Mouse (Mus musculus) layer of hippocampus, postnatal 14 days (tissue): Measurements from ENCODE around the gene Nr1h2. TPM values are rescaled to one million over a fixed set of nuclear protein-coding genes. Genes with fewer than 3 reads are reported as not detected.
A peak's percentile ranks its signal among the peaks of the same experiment; 100 is the strongest.

Experiments
- DNase-seq, 2 experiments: peaks; one replicate each; pipeline ENCODE4 v3.0.0; 2021 to 2022; ENCODE audit warnings: low spot score in 2 of 2, mixed read lengths in 1 of 2
- microRNA-seq, 2 experiments: library from miRNA; unstranded; fragments of <30 nt; microRNA quantifications; one replicate each; pipeline ENCODE4 v1.2.0; 2021
- total RNA-seq, 2 experiments: library from RNA; stranded (reverse); gene quantifications; 2 replicates each; pipeline ENCODE4 v1.2.3; 2021

Nr1h2 gene
- total RNA-seq, 2 experiments from 2014 or later, result 58.7 to 63.2 TPM

- DNase-seq, result no peak
Measured at GRCm38 (mm10) chr7:44531207-44531606, 22.5 kb downstream of the Nr1h2 start.

GRCm38 (mm10) chr7:44530507-44530906 is 23.2 kb downstream of the Nr1h2 start:
- no peak for DNase-seq

- DNase-seq, result no peak
Measured at GRCm38 (mm10) chr7:44529518-44529917, 24.2 kb downstream of the Nr1h2 start.

GRCm38 (mm10) chr7:44527483-44528398 is 26.0 kb downstream of the Nr1h2 start:
- DNase-seq, result peak; percentile 52 to 54

- no peak for DNase-seq
Measured at GRCm38 (mm10) chr7:44526414-44527154, 27.2 kb downstream of the Nr1h2 start.

GRCm38 (mm10) chr7:44525126-44525832 is 28.5 kb downstream of the Nr1h2 start:
- peak; percentile 19 to 55 for DNase-seq

- no peak for DNase-seq
Measured at GRCm38 (mm10) chr7:44524502-44524901, 29.2 kb downstream of the Nr1h2 start, which contains the start of gene Mybpc2. Gene Mybpc2 (minus strand): TSS chr7:44524656.

GRCm38 (mm10) chr7:44523056-44523455 is 30.7 kb downstream of the Nr1h2 start:
- DNase-seq, result no peak

- peak; percentile 40 to 48 for DNase-seq
Measured at GRCm38 (mm10) chr7:44521710-44522109, 32.0 kb downstream of the Nr1h2 start.

GRCm38 (mm10) chr7:44520990-44521389 is 32.8 kb downstream of the Nr1h2 start:
- DNase-seq, result no peak

GRCm38 (mm10) chr7:44519240-44519913 is 34.4 kb downstream of the Nr1h2 start:
- no peak for DNase-seq

GRCm38 (mm10) chr7:44507491-44507890 is 46.3 kb downstream of the Nr1h2 start:
- DNase-seq, result no peak

- DNase-seq, result peak; percentile 75 to 77
Measured at GRCm38 (mm10) chr7:44501563-44502115, 52.1 kb downstream of the Nr1h2 start.

- DNase-seq, result no peak
Measured at GRCm38 (mm10) chr7:44500046-44500445, 53.7 kb downstream of the Nr1h2 start.

Small RNA genes lying within 50 kb of the gene (microRNA-seq; reads per million reads assigned to microRNA genes)
- 0.45 to 0.57 reads per million in 2 experiments for gene Mir7053

Other genes starting within 250 kb of the Nr1h2 start
- 1 to 10 TPM; 2.5 to 2.8 TPM for gene Clec11a, start 247.0 kb downstream of the Nr1h2 start, total RNA-seq
- gene Shank1, start 243.7 kb downstream of the Nr1h2 start, total RNA-seq, result 100 to 1,000 TPM; 566 to 582 TPM
- 10 to 100 TPM; 95.5 to 98.4 TPM for gene Syt3, start 169.8 kb downstream of the Nr1h2 start, total RNA-seq
- 1 to 10 TPM; 2.3 TPM for gene 1700008O03Rik, start 168.1 kb downstream of the Nr1h2 start, total RNA-seq
- 100 to 1,000 TPM; 299 to 301 TPM for gene Lrrc4b, start 124.9 kb downstream of the Nr1h2 start, total RNA-seq
- gene Aspdh, start 88.6 kb downstream of the Nr1h2 start, total RNA-seq, result 10 to 100 TPM; 15.0 to 15.4 TPM
- 10 to 100 TPM; 60.7 to 64.3 TPM for gene Josd2, start 86.0 kb downstream of the Nr1h2 start, total RNA-seq
- gene Emc10, start 57.4 kb downstream of the Nr1h2 start, total RNA-seq, result 100 to 1,000 TPM; 163 to 173 TPM
- 10 to 100 TPM; 29.8 to 48.4 TPM for gene Fam71e1, start 57.4 kb downstream of the Nr1h2 start, total RNA-seq
- gene Mybpc2, start 29.3 kb downstream of the Nr1h2 start, total RNA-seq, result under 1 TPM in 1 of 2 experiments, not detected in 1; 0.10 TPM
- not detected for gene Spib, start 21.9 kb downstream of the Nr1h2 start, total RNA-seq
- 1 to 10 TPM; 5.8 to 8.8 TPM for gene Pold1, start 5.1 kb downstream of the Nr1h2 start, total RNA-seq
- gene Napsa, start 18.4 kb upstream of the Nr1h2 start, total RNA-seq, result under 1 TPM in 1 of 2 experiments, not detected in 1; 0.30 TPM
- 100 to 1,000 TPM; 146 to 149 TPM for gene Kcnc3, start 36.7 kb upstream of the Nr1h2 start, total RNA-seq
- 10 to 100 TPM; 20.9 to 24.6 TPM for gene Myh14, start 116.9 kb upstream of the Nr1h2 start, total RNA-seq
- gene Izumo2, start 154.8 kb upstream of the Nr1h2 start, total RNA-seq, result not detected
- 10 to 100 TPM; 31.8 to 33.4 TPM for gene Vrk3, start 194.5 kb upstream of the Nr1h2 start, total RNA-seq
- under 1 TPM; 0.24 to 0.25 TPM for gene Zfp473, start 197.1 kb upstream of the Nr1h2 start, total RNA-seq